Mouse (Mus musculus) layer of hippocampus, adult 8-10 months (tissue): ENCODE results near the gene Abcd2. TPM values are rescaled to one million over a fixed set of nuclear protein-coding genes. Genes with fewer than 3 reads are reported as not detected.

Source experiments
- DNase-seq, 2 experiments: peaks; one replicate each; pipeline ENCODE4 v3.0.0; 2022; ENCODE audit warnings: low spot score in 2 of 2
- total RNA-seq, 4 experiments: library from RNA; stranded (reverse); gene quantifications; 2 replicates each; pipeline ENCODE4 v1.2.4; 2022

Gene Abcd2
- total RNA-seq, 4 experiments from 2014 or later = 17.7 to 23.3 (median 19.2) TPM

GRCm38 (mm10) chr15:91163454-91163853 is 28.1 kb downstream of the Abcd2 start:
- DNase-seq = no peak

GRCm38 (mm10) chr15:91161153-91161552 is 30.4 kb downstream of the Abcd2 start:
- DNase-seq = no peak

GRCm38 (mm10) chr15:91153311-91153710 is 38.3 kb downstream of the Abcd2 start:
- no peak for DNase-seq

GRCm38 (mm10) chr15:91152592-91152991 is 39.0 kb downstream of the Abcd2 start:
- DNase-seq = peak in 1 of 2 experiments; percentile 30

GRCm38 (mm10) chr15:91124584-91124983 is 67.0 kb downstream of the Abcd2 start:
- no peak for DNase-seq

GRCm38 (mm10) chr15:91112555-91113209 is 78.9 kb downstream of the Abcd2 start:
- DNase-seq = no peak

GRCm38 (mm10) chr15:91108102-91108659 is 83.4 kb downstream of the Abcd2 start:
- DNase-seq = no peak

GRCm38 (mm10) chr15:91104934-91105333 is 86.7 kb downstream of the Abcd2 start:
- DNase-seq = peak; percentile 11 to 16

GRCm38 (mm10) chr15:91104276-91104675 is 87.3 kb downstream of the Abcd2 start:
- no peak for DNase-seq

GRCm38 (mm10) chr15:91103814-91104213 is 87.8 kb downstream of the Abcd2 start:
- no peak for DNase-seq

- no peak for DNase-seq
Observed at GRCm38 (mm10) chr15:91103305-91103704, 88.3 kb downstream of the Abcd2 start.

GRCm38 (mm10) chr15:91096606-91097005 is 95.0 kb downstream of the Abcd2 start:
- no peak for DNase-seq

Other genes starting within 250 kb of the Abcd2 start
- 100 to 1,000 TPM; 121 to 151 (median 127) TPM for gene Kif21a, start 141.9 kb downstream of the Abcd2 start, total RNA-seq
- under 1 TPM in 1 of 4 experiments, not detected in 3; 0.25 TPM for gene CN725425, start 7.7 kb upstream of the Abcd2 start, total RNA-seq